Mouse (Mus musculus): ENCODE measurements around the gene Ppp4r1. TPM values are rescaled to one million over a fixed set of nuclear protein-coding genes. Genes with fewer than 3 reads are reported as not detected.

Ppp4r1 gene
- total and polyA plus RNA-seq, 3 experiments = 12.9 to 17.1 (median 13.6) TPM

GRCm38 (mm10) chr17:65789576-65789975 is 7.2 kb downstream of the Ppp4r1 start:
- Histone ChIP-seq H3K9ac (ENCODE audit: insufficient read depth, low read depth) (no peak overlapping the region), H3K4me2 (ENCODE audit: insufficient read depth, low read depth, poor library complexity, severe bottlenecking) (no peak overlapping the region), H3K4me1 (ENCODE audit: control insufficient read depth in 1 of 2, insufficient read depth in 2 of 2) (peaks cover 24 to 68% of the 10 kb centered on the region in 2 experiments), H3K79me2 (replicated peaks; ENCODE audit: control insufficient read depth, extremely low read depth, insufficient read depth, poor library complexity, severe bottlenecking) (peaks cover 36% of the 10 kb centered on the region), H3K27me3 (replicated peaks) (no peaks in the 10 kb centered on the region), H3K9me3 (replicated peaks; ENCODE audit: low read length) (no peaks in the 10 kb centered on the region), H3K27ac (ENCODE audit: insufficient read depth, low read depth) (no peak overlapping the region), H3K4me3 (replicated peaks in 1 of 3; ENCODE audit: low read depth in 2 of 3, low read length in 2 of 3, poor library complexity in 1 of 3) (no peak overlapping the region), H3K36me3 (replicated peaks in 1 of 2; ENCODE audit: control insufficient read depth in 1 of 2, insufficient read depth in 1 of 2, low read length in 1 of 2) (peaks cover 4 to 30% of the 10 kb centered on the region in 2 experiments)
- in situ Hi-C loops (cut with MboI; ENCODE audit: low pct_ligation_motif_present, low pct_unique_long_range_greater_than_20kb, low sequenced_read_pairs) = no loop called here
- dilution Hi-C loops (cut with MboI; ENCODE audit: extremely low pct_ligation_motif_present, extremely low pct_unique_long_range_greater_than_20kb, low sequenced_read_pairs) = no loop called here
- no peak for DNase-seq (ENCODE audit: extremely low read depth)
- TF ChIP-seq USF2 (conservative IDR thresholded peaks at IDR 0.05; ENCODE audit: low read depth, low read length) (no peak), POLR2AphosphoS2 (IDR thresholded peaks at IDR 0.05; ENCODE audit: low read depth, low read length) (no peak), JUN (IDR thresholded peaks at IDR 0.05; ENCODE audit: insufficient read depth, low read depth, low read length) (no peak), RAD21 (IDR thresholded peaks at IDR 0.05; ENCODE audit: low read depth, low read length) (no peak), ELF1 (IDR thresholded peaks at IDR 0.05; ENCODE audit: low read depth, low read length) (no peak), MAZ (IDR thresholded peaks at IDR 0.05; ENCODE audit: low read depth, low read length) (no peak), RCOR1 (conservative IDR thresholded peaks at IDR 0.05; ENCODE audit: low read depth, low read length) (no peak), GABPA (IDR thresholded peaks at IDR 0.05; ENCODE audit: insufficient replicate concordance, low read depth, low read length) (no peak), POLR2A (IDR thresholded peaks at IDR 0.05; ENCODE audit: low read depth, low read length) (no peak), ZMIZ1 (IDR thresholded peaks at IDR 0.05; ENCODE audit: low read depth, low read length) (no peak), USF1 (IDR thresholded peaks at IDR 0.05; ENCODE audit: low read depth, low read length) (no peak), ETS1 (conservative IDR thresholded peaks at IDR 0.05; ENCODE audit: low read depth, low read length) (no peak), EP300 (IDR thresholded peaks at IDR 0.05; ENCODE audit: low read length) (no peak), CHD1 (IDR thresholded peaks at IDR 0.05; ENCODE audit: low read depth, low read length) (no peak), MEF2A (IDR thresholded peaks at IDR 0.05; ENCODE audit: borderline replicate concordance, low read depth, low read length) (no peak), MAX (IDR thresholded peaks at IDR 0.05; ENCODE audit: low read length) (no peak), NRF1 (IDR thresholded peaks at IDR 0.05; ENCODE audit: low read depth, low read length) (no peak), CHD2 (IDR thresholded peaks at IDR 0.05; ENCODE audit: low read length) (no peak), MAFK (IDR thresholded peaks at IDR 0.05; ENCODE audit: insufficient replicate concordance, low read length) (no peak)

DNA sequence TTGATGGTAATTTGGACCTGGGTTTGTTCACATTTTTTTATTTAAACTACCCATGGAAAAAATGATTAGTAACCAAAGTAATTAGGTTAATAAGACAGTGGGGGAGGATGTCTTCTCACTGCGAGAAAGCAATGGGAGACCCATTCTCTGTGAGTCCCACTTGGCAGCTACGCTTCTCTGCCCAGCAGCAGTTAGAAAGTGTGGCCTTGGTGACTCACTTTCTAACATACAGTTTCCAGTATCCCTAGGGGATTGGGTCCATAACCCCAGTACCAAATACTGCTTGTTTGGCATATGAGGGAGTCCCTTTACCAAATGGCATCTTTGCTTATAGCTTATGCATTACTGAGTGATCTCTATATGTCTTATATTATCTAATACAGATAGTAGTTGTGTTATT is 8.8 kb downstream of the Ppp4r1 start:
- Histone ChIP-seq H3K27me3 (replicated peaks) (no peaks in the 10 kb centered on the region), H3K4me2 (ENCODE audit: insufficient read depth, low read depth, poor library complexity, severe bottlenecking) (no peak overlapping the region), H3K27ac (ENCODE audit: insufficient read depth, low read depth) (no peak overlapping the region), H3K36me3 (replicated peaks in 1 of 2; ENCODE audit: control insufficient read depth in 1 of 2, insufficient read depth in 1 of 2, low read length in 1 of 2) (peaks cover 4 to 35% of the 10 kb centered on the region in 2 experiments), H3K4me3 (replicated peaks in 1 of 3; ENCODE audit: low read depth in 2 of 3, low read length in 2 of 3, poor library complexity in 1 of 3) (no peak overlapping the region), H3K4me1 (ENCODE audit: control insufficient read depth in 1 of 2, insufficient read depth in 2 of 2) (peaks cover 18 to 61% of the 10 kb centered on the region in 2 experiments), H3K9ac (ENCODE audit: insufficient read depth, low read depth) (no peak overlapping the region), H3K79me2 (replicated peaks; ENCODE audit: control insufficient read depth, extremely low read depth, insufficient read depth, poor library complexity, severe bottlenecking) (peaks cover 38% of the 10 kb centered on the region), H3K9me3 (replicated peaks; ENCODE audit: low read length) (no peaks in the 10 kb centered on the region)
- no peak for DNase-seq (ENCODE audit: extremely low read depth)
- TF ChIP-seq GABPA (IDR thresholded peaks at IDR 0.05; ENCODE audit: insufficient replicate concordance, low read depth, low read length) (no peak), USF1 (IDR thresholded peaks at IDR 0.05; ENCODE audit: low read depth, low read length) (no peak), PAX5 (IDR thresholded peaks at IDR 0.05; ENCODE audit: low read length) (no peak), CHD1 (IDR thresholded peaks at IDR 0.05; ENCODE audit: low read depth, low read length) (no peak), MAFK (IDR thresholded peaks at IDR 0.05; ENCODE audit: insufficient replicate concordance, low read length) (no peak), E2F4 (IDR thresholded peaks at IDR 0.05; ENCODE audit: insufficient replicate concordance, low read depth, low read length) (no peak), BHLHE40 (IDR thresholded peaks at IDR 0.05; ENCODE audit: low read depth, low read length) (no peak)
- dilution Hi-C loops (cut with MboI; ENCODE audit: extremely low pct_ligation_motif_present, extremely low pct_unique_long_range_greater_than_20kb, low sequenced_read_pairs) = no loop called here
- in situ Hi-C loops (cut with MboI; ENCODE audit: low pct_ligation_motif_present, low pct_unique_long_range_greater_than_20kb, low sequenced_read_pairs) = no loop called here
